Mouse (Mus musculus) cerebellum, postnatal 14 days (tissue): ENCODE measurements at regions not wholly inside any gene's neighbourhood (a gene's known extent, or its start where the extent isn't known, plus 50 kb on each side); places are given as distances from the start of the nearest gene placed in this dataset.
A peak's percentile ranks its signal among the peaks of the same experiment; 100 is the strongest.

Source experiments
- DNase-seq, 2 experiments: peaks; one replicate each; pipeline ENCODE4 v3.0.0; 2021; ENCODE audit warnings: mixed read lengths in 2 of 2

GRCm38 (mm10) chr19:35278395-35278794 is 356.2 kb downstream of the Kif20b start:
- no peak for DNase-seq

DNA sequence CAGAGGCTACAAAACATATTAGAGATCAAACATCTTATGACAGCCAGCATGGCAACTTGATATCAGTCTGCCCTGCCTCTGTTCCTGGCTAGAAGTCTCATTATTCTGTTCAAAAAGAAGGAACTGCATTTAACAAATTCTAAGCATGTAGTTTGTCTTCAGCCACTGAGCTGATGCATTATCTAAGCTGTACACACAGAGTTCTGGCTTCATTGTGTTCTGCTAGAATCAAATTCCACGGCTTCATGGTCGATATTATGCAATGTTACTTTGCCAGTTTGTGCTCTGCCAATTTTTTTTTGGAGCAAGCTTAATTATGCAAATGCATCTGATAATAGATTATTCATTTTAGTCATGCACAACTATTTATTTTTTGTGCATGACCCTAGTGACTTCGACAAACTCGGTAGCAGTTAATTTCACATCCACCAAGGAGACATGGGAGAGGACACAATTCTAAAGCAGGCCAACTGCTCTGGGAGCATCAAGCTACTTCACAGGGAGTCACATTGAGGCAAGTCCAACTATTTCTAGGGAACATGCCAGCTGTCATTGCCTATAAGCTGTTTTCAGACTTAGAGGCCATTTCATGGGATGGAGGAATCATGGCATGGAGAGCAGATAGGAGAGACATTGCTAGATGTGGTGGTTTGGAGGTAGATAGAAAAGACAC is 360.8 kb downstream of the Kif20b start:
- DNase-seq: peak; percentile 6 to 26

GRCm38 (mm10) chr19:35298846-35299245 is 376.7 kb downstream of the Kif20b start:
- no peak for DNase-seq

- DNase-seq: no peak
These were observed 380.6 kb downstream of the Kif20b start for GRCm38 (mm10) chr19:35302723-35303270.
